11 mouse cellular contexts compared by ENCODE assay signal in genomic region chr2:150884779-150885110, GRCm38 (mm10). TPM values are rescaled to one million over a fixed set of nuclear protein-coding genes. Genes with fewer than 3 reads are reported as not detected.
DNase-seq lines count a peak whose midpoint lies in the region; ATAC-seq and TF ChIP-seq lines count a peak whose summit lies in the region.
"Had no signal": no experiment of that assay in that cellular context is flagged by ENCODE, and none has a peak within 500 bp of the region (broad histone marks: within the 10 kb centered on the region; RNA-seq: fewer than 3 reads in every experiment).

No protein-coding gene starts in this region.

- H3K9ac ChIP-seq in heart, postnatal 0 days (replicated peaks; ENCODE audit: low read depth, low read length): no peak overlapping the region
- H3K9ac ChIP-seq in lung, embryonic 16.5 days (ENCODE audit: low read length): no peak overlapping the region
- H3K9ac ChIP-seq in intestine, embryonic 16.5 days (ENCODE audit: low read depth, low read length): no peak overlapping the region
- H3K9ac ChIP-seq in stomach, embryonic 16.5 days (ENCODE audit: low read length): no peak overlapping the region
- H3K9ac ChIP-seq: liver, embryonic 13.5 days had no signal

- no peak overlapping the region for H3K4me2 ChIP-seq in heart, postnatal 0 days (ENCODE audit: low read depth, low read length)
- H3K4me2 ChIP-seq in lung, embryonic 16.5 days (ENCODE audit: low read depth, low read length): no peak overlapping the region
- H3K4me2 ChIP-seq in intestine, embryonic 16.5 days (ENCODE audit: low read depth, low read length): no peak overlapping the region
- no peak overlapping the region for H3K4me2 ChIP-seq in stomach, embryonic 16.5 days (ENCODE audit: low read depth, low read length)
- H3K4me2 ChIP-seq: liver, embryonic 13.5 days had no signal

- TF ChIP-seq EP300 in heart, postnatal 0 days (IDR thresholded peaks at IDR 0.05; ENCODE audit: low read depth): no peak

- intact Hi-C loops in heart, postnatal 25 days (cut with DNase I): no loop called here
- intact Hi-C loops in gastrocnemius, postnatal 36 days (cut with DNase I): no loop called here

- H3K27me3 ChIP-seq in heart, postnatal 0 days (ENCODE audit: control insufficient read depth, insufficient read depth, low read length): no peaks in the 10 kb centered on the region
- no peaks in the 10 kb centered on the region for H3K27me3 ChIP-seq in lung, embryonic 16.5 days (ENCODE audit: control insufficient read depth, insufficient read depth, low read depth, low read length)
- H3K27me3 ChIP-seq in intestine, embryonic 16.5 days (replicated peaks; ENCODE audit: control insufficient read depth, insufficient read depth, low read length): no peaks in the 10 kb centered on the region
- H3K27me3 ChIP-seq in stomach, embryonic 16.5 days (ENCODE audit: control insufficient read depth, insufficient read depth, low read length): no peaks in the 10 kb centered on the region
- H3K27me3 ChIP-seq: liver, embryonic 13.5 days; Patski had no signal

- no peaks in the 10 kb centered on the region for H3K9me3 ChIP-seq in heart, postnatal 0 days (replicated peaks; ENCODE audit: control insufficient read depth, low read length)
- no peaks in the 10 kb centered on the region; the same call in 1 of the 2 replicates for H3K9me3 ChIP-seq in lung, embryonic 16.5 days (ENCODE audit: control insufficient read depth, low read length)
- no peaks in the 10 kb centered on the region for H3K9me3 ChIP-seq in intestine, embryonic 16.5 days (ENCODE audit: control insufficient read depth, low read length)
- H3K9me3 ChIP-seq in stomach, embryonic 16.5 days (replicated peaks; ENCODE audit: control insufficient read depth, low read length): no peaks in the 10 kb centered on the region
- H3K9me3 ChIP-seq: liver, embryonic 13.5 days had no signal

- WGBS in heart, postnatal 0 days: 88% methylated on average over 1 of the region's 1 CpGs
- 67% methylated on average over 1 of the region's 1 CpGs for WGBS in lung, embryonic 16.5 days
- WGBS in intestine, embryonic 16.5 days: 67% methylated on average over 1 of the region's 1 CpGs
- 77% methylated on average over 1 of the region's 1 CpGs for WGBS in stomach, embryonic 16.5 days

- no peak overlapping the region for H3K27ac ChIP-seq in heart, postnatal 0 days (ENCODE audit: low read depth)
- H3K27ac ChIP-seq in lung, embryonic 16.5 days (ENCODE audit: low read length): no peak overlapping the region
- no peak overlapping the region for H3K27ac ChIP-seq in intestine, embryonic 16.5 days (ENCODE audit: low read length)
- H3K27ac ChIP-seq in stomach, embryonic 16.5 days (ENCODE audit: low read length): no peak overlapping the region
- H3K27ac ChIP-seq: liver, embryonic 13.5 days had no signal

- no peak for DNase-seq in heart, postnatal 0 days (ENCODE audit: low spot score)
- DNase-seq in heart, postnatal 25 days (ENCODE audit: low spot score): no peak
- no peak for DNase-seq in lung, postnatal 36 days
- DNase-seq in gastrocnemius, postnatal 36 days: no peak
- DNase-seq: cerebellum, postnatal 14 days; liver, embryonic 13.5 days had no signal

- H3K4me1 ChIP-seq in heart, postnatal 0 days (ENCODE audit: control insufficient read depth, insufficient read depth): no peaks in the 10 kb centered on the region
- H3K4me1 ChIP-seq in lung, embryonic 16.5 days (replicated peaks; ENCODE audit: control insufficient read depth, insufficient read depth, low read length): 0 out of 2 replicates have a peak, but pooled peaks cover 2% of the 10 kb centered on the region
- no peaks in the 10 kb centered on the region for H3K4me1 ChIP-seq in intestine, embryonic 16.5 days (ENCODE audit: control insufficient read depth, insufficient read depth, low read length)
- H3K4me1 ChIP-seq in stomach, embryonic 16.5 days (ENCODE audit: control insufficient read depth, insufficient read depth, low read length): no peaks in the 10 kb centered on the region

- no peak for TF ChIP-seq CTCF in heart, postnatal 0 days (IDR thresholded peaks at IDR 0.05; ENCODE audit: low read depth)

- H3K4me3 ChIP-seq in heart, postnatal 0 days (ENCODE audit: low read depth, low read length): no peak overlapping the region
- H3K4me3 ChIP-seq in lung, embryonic 16.5 days (ENCODE audit: low read length): no peak overlapping the region
- no peak overlapping the region for H3K4me3 ChIP-seq in intestine, embryonic 16.5 days (ENCODE audit: low read length)
- H3K4me3 ChIP-seq in stomach, embryonic 16.5 days (replicated peaks; ENCODE audit: low read length): no peak overlapping the region
- H3K4me3 ChIP-seq: liver, embryonic 13.5 days had no signal

- H3K36me3 ChIP-seq in heart, postnatal 0 days (replicated peaks; ENCODE audit: control insufficient read depth, insufficient read depth, low read length): no peaks in the 10 kb centered on the region
- H3K36me3 ChIP-seq in lung, embryonic 16.5 days (ENCODE audit: control insufficient read depth, insufficient read depth, low read length): no peaks in the 10 kb centered on the region
- no peaks in the 10 kb centered on the region for H3K36me3 ChIP-seq in intestine, embryonic 16.5 days (ENCODE audit: control insufficient read depth, insufficient read depth, low read length)
- H3K36me3 ChIP-seq in stomach, embryonic 16.5 days (ENCODE audit: control insufficient read depth, insufficient read depth, low read length): no peaks in the 10 kb centered on the region
- H3K36me3 ChIP-seq: liver, embryonic 13.5 days had no signal

- 0 out of 2 replicates have a peak, but pooled peaks have one; percentile 33 for ATAC-seq in heart, postnatal 0 days (ENCODE audit: insufficient read depth, low read depth)
- ATAC-seq in lung, embryonic 16.5 days (ENCODE audit: low read depth): 0 out of 2 replicates have a peak, but pooled peaks have one; percentile 24
- peak; percentile 42; the same call in 1 of the 2 replicates for ATAC-seq in intestine, embryonic 16.5 days
- peak; percentile 74 for ATAC-seq in stomach, embryonic 16.5 days (ENCODE audit: insufficient read depth, low FRiP score)
- ATAC-seq: CD4-positive, CD25-positive, alpha-beta regulatory T cell, adult 4 months; Patski had no signal

RNA-seq across cellular contexts. Expression of gene Abhd12, which starts 19.8 kb away (rescaled TPM):
- total RNA-seq in heart, postnatal 0 days (2014; rRNA removed; ENCODE audit: low replicate concordance): 32.6 and 41.4 TPM in 2 replicates
- polyA plus RNA-seq in heart, postnatal 0 days (2015; fragmentation: Nextera tagmentation; extraction: Ambion mirVana): 31.5 and 34.0 TPM in 2 replicates
- 10 to 100 TPM; 42.5 to 44.5 TPM for total RNA-seq in heart, postnatal 25 days (2021)
- polyA plus RNA-seq in lung, embryonic 16.5 days (2015; fragmentation: Nextera tagmentation; extraction: Ambion mirVana): 53.4 and 56.4 TPM in 2 replicates
- 49.7 and 52.1 TPM in 2 replicates for polyA plus RNA-seq in intestine, embryonic 16.5 days (2015; fragmentation: Nextera tagmentation; extraction: Ambion mirVana)
- polyA plus RNA-seq in stomach, embryonic 16.5 days (2015; fragmentation: Nextera tagmentation; extraction: Ambion mirVana): 57.8 and 67.9 TPM in 2 replicates
- total RNA-seq in gastrocnemius, postnatal 36 days (2021): 10 to 100 TPM; 24.1 to 24.8 TPM

RNA-seq across cellular contexts. Expression of gene Gins1, which starts 20.5 kb away (rescaled TPM):
- 1.6 and 33.1 TPM in 2 replicates for total RNA-seq in heart, postnatal 0 days (2014; rRNA removed; ENCODE audit: low replicate concordance)
- polyA plus RNA-seq in heart, postnatal 0 days (2015; fragmentation: Nextera tagmentation; extraction: Ambion mirVana): 7.8 and 10.0 TPM in 2 replicates
- 1 to 10 TPM; 2.3 to 3.0 TPM for total RNA-seq in heart, postnatal 25 days (2021)
- 34.8 and 34.9 TPM in 2 replicates for polyA plus RNA-seq in lung, embryonic 16.5 days (2015; fragmentation: Nextera tagmentation; extraction: Ambion mirVana)
- polyA plus RNA-seq in intestine, embryonic 16.5 days (2015; fragmentation: Nextera tagmentation; extraction: Ambion mirVana): 20.4 and 26.4 TPM in 2 replicates
- polyA plus RNA-seq in stomach, embryonic 16.5 days (2015; fragmentation: Nextera tagmentation; extraction: Ambion mirVana): 22.1 and 25.4 TPM in 2 replicates
- 1 to 10 TPM; 1.3 to 2.8 TPM for total RNA-seq in gastrocnemius, postnatal 36 days (2021)

Comparison
In these comparisons a context has a peak if more than half of its experiments do, and no peak if none do; other contexts are left out.
1. ATAC-seq: peak in every context shown above with its lines; median percentile 74 in stomach, embryonic 16.5 days; 42 in intestine, embryonic 16.5 days; 33 in heart, postnatal 0 days; 24 in lung, embryonic 16.5 days.